Mouse (Mus musculus) ES-Bruce4 (cell line): ENCODE data around the gene Bod1l. TPM values are rescaled to one million over a fixed set of nuclear protein-coding genes. Genes with fewer than 3 reads are reported as not detected.

Experiments
- H3K27ac ChIP-seq: 2 replicates; pipeline ENCODE4 v1.5.1; 2012; ENCODE audit warnings: low read length, inconsistent platforms; ENCODE audit not compliant: insufficient read depth
- H3K27me3 ChIP-seq: 2 replicates; pipeline ENCODE4 v1.6.1; 2012; ENCODE audit warnings: mild to moderate bottlenecking, low read length, inconsistent platforms; ENCODE audit not compliant: control insufficient read depth, poor library complexity, insufficient read depth, severe bottlenecking
- H3K36me3 ChIP-seq: 2 replicates; pipeline ENCODE4 v1.6.1; 2012; ENCODE audit warnings: inconsistent platforms, mild to moderate bottlenecking, low read length, moderate library complexity; ENCODE audit not compliant: control insufficient read depth, poor library complexity, insufficient read depth, severe bottlenecking
- H3K4me1 ChIP-seq: one replicate; pipeline ENCODE4 v1.8.1; 2011; ENCODE audit warnings: low read length; ENCODE audit not compliant: control insufficient read depth, insufficient read depth
- H3K4me3 ChIP-seq: 2 replicates; pipeline ENCODE4 v1.5.1; 2011; ENCODE audit warnings: low read depth, mild to moderate bottlenecking, low read length
- H3K9ac ChIP-seq: 2 replicates; pipeline ENCODE4 v1.6.1; 2012; ENCODE audit warnings: low read depth, mild to moderate bottlenecking, inconsistent platforms; ENCODE audit not compliant: poor library complexity, severe bottlenecking
- H3K9me3 ChIP-seq: replicated peaks from 2 replicates; pipeline ENCODE4 v1.6.1; 2012; ENCODE audit warnings: mild to moderate bottlenecking, low read length, inconsistent platforms; ENCODE audit not compliant: control insufficient read depth, poor library complexity, insufficient read depth, severe bottlenecking
- CTCF ChIP-seq: IDR thresholded peaks from one replicate; pipeline ENCODE4 v1.8.1; 2011; ENCODE audit warnings: low read depth, low read length
- EP300 ChIP-seq: IDR thresholded peaks from 2 replicates; pipeline ENCODE4 v1.6.1; 2011; ENCODE audit warnings: low read depth, low read length; ENCODE audit not compliant: insufficient read depth
- POLR2A ChIP-seq: IDR thresholded peaks from one replicate; pipeline ENCODE4 v1.8.1; 2011; ENCODE audit warnings: low read length; ENCODE audit not compliant: insufficient read depth
- polyA plus RNA-seq: library from polyadenylated mRNA; stranded (reverse); fragments of >200 nt; gene quantifications from 2 replicates; pipeline ENCODE4 v1.2.4, GENCODE M21; 2011; ENCODE audit warnings: low read depth; ENCODE audit not compliant: missing spikeins, insufficient read depth, insufficient read length

Bod1l gene
- polyA plus RNA-seq, 1 experiment, result 41.0 TPM

DNA sequence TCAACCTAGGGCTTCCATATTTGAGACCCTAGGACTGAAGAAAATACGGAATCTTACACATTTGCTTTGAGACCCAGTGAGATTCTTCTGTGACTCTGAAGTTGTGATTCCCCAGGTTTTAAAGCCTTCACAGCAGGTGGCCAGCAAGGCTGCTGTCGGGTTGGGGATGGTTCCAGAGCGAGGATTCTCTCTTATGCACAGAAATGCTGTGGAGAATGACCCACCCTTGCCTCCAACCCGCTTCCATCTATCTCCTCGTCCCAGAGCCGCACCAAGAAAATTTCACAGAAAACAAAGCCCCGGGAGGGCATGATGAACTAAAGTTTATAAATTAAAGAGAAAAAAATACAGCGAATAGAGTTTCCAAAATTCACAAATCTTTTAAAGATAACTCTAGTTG lies 84.0 kb downstream of the Bod1l start:
- Histone ChIP-seq H3K36me3 (no peaks in the 10 kb centered on the region), H3K9me3 (no peaks in the 10 kb centered on the region), H3K4me1 (no peaks in the 10 kb centered on the region), H3K4me3 (no peak overlapping the region), H3K27me3 (peaks cover 27% of the 10 kb centered on the region), H3K27ac (no peak overlapping the region), H3K9ac (no peak overlapping the region)
- no peak for TF ChIP-seq POLR2A
- no peak for TF ChIP-seq EP300
- TF ChIP-seq CTCF, result no peak

DNA sequence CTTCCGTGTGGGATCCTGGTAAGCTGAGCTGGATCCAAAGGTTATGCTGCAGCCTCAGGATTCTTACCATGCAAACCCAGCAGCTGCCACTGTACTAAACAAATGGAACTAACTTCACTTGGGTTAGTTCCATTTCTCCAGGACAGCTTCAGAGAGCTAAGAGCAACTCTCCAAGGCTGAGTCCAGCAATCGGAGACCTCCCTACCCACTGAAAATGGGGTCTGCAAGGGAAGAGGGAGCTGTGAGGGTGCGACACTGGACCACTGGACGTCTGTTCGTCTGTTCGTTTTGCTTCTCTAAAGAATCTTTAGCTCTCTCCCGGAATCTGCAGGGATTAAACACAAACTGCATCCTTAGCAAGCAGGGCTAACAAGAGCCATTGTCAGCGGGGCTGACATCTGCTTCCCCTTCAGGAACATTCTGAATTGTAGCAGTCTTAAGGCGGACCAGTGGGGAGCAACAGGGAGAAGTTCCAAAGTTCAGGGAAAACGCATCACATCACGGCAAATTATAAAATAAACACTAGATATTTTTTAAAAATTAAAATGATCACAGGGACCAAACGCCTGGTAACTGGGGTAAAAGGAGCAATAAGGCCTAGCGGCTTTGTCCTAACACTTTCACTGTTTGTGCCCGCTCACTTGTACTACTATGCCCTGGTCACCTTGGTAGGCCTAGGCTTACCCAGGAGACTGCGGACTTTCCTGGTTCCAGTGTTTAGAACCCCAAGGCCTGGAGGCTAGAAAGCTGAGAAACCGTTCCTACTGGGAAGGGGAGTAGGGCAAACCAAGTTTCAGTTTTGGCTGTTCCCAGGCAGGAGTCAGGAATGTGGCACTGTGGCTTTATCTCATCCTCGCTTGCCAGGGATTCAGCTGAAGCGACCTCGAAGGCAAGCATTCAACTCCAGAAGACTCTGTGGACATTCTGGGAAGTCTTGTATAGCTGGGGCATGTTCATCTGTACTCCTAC lies 85.2 kb downstream of the Bod1l start:
- TF ChIP-seq POLR2A (no peak), EP300 (no peak), CTCF (no peak)
- H3K4me3 ChIP-seq, result no peak overlapping the region
- H3K9me3 ChIP-seq, result no peaks in the 10 kb centered on the region
- no peak overlapping the region for H3K27ac ChIP-seq
- H3K27me3 ChIP-seq, result peaks cover 29% of the 10 kb centered on the region
- H3K36me3 ChIP-seq, result no peaks in the 10 kb centered on the region
- no peak overlapping the region for H3K9ac ChIP-seq
- no peaks in the 10 kb centered on the region for H3K4me1 ChIP-seq

GRCm38 (mm10) chr5:41757338-41757737 lies 86.8 kb downstream of the Bod1l start:
- no peaks in the 10 kb centered on the region for H3K36me3 ChIP-seq
- H3K27ac ChIP-seq, result no peak overlapping the region
- TF ChIP-seq CTCF (no peak), EP300 (no peak), POLR2A (no peak)
- H3K9me3 ChIP-seq, result no peaks in the 10 kb centered on the region
- H3K4me1 ChIP-seq, result no peaks in the 10 kb centered on the region
- H3K9ac ChIP-seq, result no peak overlapping the region
- H3K27me3 ChIP-seq, result peaks cover 23% of the 10 kb centered on the region
- no peak overlapping the region for H3K4me3 ChIP-seq

- Histone ChIP-seq H3K9ac (no peak overlapping the region), H3K9me3 (no peaks in the 10 kb centered on the region), H3K4me3 (no peak overlapping the region), H3K4me1 (no peaks in the 10 kb centered on the region), H3K27me3 (peaks cover 23% of the 10 kb centered on the region), H3K36me3 (no peaks in the 10 kb centered on the region), H3K27ac (no peak overlapping the region)
- TF ChIP-seq POLR2A, result no peak
These were observed 87.7 kb downstream of the Bod1l start for GRCm38 (mm10) chr5:41756396-41756795.

DNA sequence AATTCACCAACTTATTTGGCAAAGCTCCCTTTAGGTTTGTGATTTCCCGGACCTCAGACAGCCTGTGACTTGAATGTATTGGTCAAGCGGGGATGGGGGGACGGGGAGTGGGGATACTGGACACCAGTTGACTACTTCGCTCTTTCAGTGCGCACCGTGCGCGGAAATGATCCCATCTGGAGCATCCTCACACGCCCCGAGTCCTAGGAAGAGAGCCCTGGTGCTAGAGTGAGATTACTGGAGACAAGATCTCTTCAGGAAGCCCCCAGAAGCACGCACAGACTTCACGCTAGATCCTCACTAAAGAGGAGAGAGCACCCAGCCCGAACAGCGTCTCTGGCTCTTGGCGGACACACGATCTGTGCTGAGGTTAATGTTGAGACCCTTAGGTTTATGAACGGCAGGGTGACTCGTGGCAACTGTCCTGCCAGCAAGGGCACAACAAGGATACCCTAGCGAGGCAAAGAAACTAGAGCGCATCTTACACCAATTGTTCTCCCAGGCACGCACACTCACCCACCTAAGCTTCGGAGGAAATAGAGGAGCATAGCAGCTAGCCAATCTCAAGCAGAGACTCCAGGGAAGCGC lies 88.6 kb downstream of the Bod1l start:
- Histone ChIP-seq H3K4me3 (peak overlapping the region; percentile 49), H3K4me1 (no peaks in the 10 kb centered on the region), H3K9ac (no peak overlapping the region), H3K36me3 (no peaks in the 10 kb centered on the region), H3K27ac (no peak overlapping the region), H3K27me3 (peaks cover 20% of the 10 kb centered on the region), H3K9me3 (no peaks in the 10 kb centered on the region)
- TF ChIP-seq POLR2A (no peak), EP300 (no peak), CTCF (no peak)

GRCm38 (mm10) chr5:41754836-41755235 lies 89.3 kb downstream of the Bod1l start:
- no peak overlapping the region for H3K27ac ChIP-seq
- TF ChIP-seq POLR2A, result no peak
- no peak for TF ChIP-seq CTCF
- no peak for TF ChIP-seq EP300
- no peak overlapping the region for H3K4me3 ChIP-seq
- no peaks in the 10 kb centered on the region for H3K4me1 ChIP-seq
- H3K9me3 ChIP-seq, result no peaks in the 10 kb centered on the region
- no peak overlapping the region for H3K9ac ChIP-seq
- H3K36me3 ChIP-seq, result no peaks in the 10 kb centered on the region
- H3K27me3 ChIP-seq, result peaks cover 14% of the 10 kb centered on the region
